Mouse (Mus musculus): ENCODE measurements around the gene Vmn1r209. TPM values are rescaled to one million over a fixed set of nuclear protein-coding genes. Genes with fewer than 3 reads are reported as not detected.
"Not testable (repeated sequence)": the region's sequence is repeated elsewhere in the genome, so short reads cannot be mapped to it uniquely, and the experiment has no call there.

The Vmn1r209 gene
- total RNA-seq (2022): not detected

DNA sequence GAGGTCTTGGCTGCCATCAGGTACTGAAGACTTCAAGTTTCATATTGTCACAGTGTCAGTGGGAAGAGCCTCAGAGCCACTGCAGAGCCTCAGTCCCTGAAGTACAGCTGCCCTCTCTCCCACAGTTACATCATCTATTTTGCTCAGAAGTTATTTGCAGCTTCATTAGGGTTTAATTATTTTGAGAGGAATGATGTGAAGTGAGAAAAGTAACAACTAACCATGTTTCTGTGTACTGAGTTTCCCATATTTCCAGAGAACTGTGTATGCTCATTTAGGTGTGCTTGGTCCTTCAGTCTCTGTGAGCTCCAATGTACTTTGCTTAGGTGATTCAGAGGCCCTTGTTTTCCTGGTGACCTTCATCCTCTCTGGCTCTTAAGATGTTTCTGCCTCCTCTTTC, at the start of gene Vmn1r209:
Gene Vmn1r209, minus strand, starts transcription at position 101 of the 400 bp plus-strand sequence.
- DNase-seq (ENCODE audit: low spot score): not testable (repeated sequence)

DNA sequence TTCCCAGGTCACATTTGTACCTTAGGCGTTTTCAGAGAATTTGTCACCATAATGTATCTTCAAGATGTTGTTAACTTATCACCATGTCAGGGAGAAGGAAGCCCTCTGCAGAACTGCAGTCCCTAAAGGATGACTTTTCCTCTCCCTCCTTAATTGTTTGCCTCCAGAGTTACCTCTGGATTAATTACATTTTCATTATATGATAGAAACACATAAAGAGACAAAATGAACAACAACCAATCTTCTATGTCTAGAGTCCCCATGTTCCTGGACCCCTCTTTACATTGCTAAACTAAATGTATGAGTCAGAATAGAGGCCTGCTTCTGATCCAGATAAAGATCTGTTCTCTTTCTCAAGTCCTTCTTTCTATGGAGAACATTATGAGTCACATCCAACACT, 48.0 kb upstream of the Vmn1r209 start, which contains the start of gene Vmn1r211:
Gene Vmn1r211, minus strand, starts transcription at position 101 of the 400 bp plus-strand sequence.
- no peak for DNase-seq (ENCODE audit: low spot score)

DNA sequence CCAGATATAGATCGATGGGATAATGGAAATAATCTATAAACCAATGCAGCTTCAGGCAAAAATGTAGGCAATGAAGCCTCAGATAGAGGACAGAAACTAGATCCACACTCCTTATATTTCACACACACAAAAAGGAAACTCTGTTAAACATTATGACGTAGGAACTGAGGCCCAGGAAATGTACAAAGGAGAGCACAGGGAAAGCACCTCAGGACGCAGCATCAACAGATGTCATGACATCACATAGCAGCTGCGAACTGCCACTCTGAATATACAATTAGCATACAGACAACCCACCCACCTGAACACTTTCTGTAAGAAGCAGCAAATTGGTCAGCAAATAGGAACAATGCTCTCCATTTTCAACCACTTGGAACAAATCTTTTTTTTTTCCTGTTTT, 45.3 kb upstream of the Vmn1r209 start:
- no peak for DNase-seq (ENCODE audit: low spot score)

DNA sequence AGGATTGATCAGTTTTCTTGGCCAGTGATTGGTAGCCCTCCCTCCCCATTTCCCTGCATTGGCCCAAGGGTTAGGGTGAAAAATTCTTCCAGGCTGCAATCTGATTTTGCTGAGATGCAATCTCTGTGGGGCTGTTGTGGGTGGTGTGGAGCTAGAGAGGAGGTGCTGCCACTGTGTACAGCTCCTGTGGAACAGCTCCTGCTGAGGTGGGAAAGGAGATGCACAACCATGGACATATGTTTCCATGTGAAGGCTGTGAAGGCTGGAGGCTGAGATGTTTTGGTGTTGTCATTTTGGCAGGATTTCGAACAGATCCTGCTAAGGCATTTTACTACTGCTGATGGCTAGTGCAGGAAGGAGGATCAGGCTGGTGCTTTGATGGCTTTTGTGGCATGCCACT, 37.3 kb upstream of the Vmn1r209 start:
- no peak for DNase-seq (ENCODE audit: low spot score)

DNA sequence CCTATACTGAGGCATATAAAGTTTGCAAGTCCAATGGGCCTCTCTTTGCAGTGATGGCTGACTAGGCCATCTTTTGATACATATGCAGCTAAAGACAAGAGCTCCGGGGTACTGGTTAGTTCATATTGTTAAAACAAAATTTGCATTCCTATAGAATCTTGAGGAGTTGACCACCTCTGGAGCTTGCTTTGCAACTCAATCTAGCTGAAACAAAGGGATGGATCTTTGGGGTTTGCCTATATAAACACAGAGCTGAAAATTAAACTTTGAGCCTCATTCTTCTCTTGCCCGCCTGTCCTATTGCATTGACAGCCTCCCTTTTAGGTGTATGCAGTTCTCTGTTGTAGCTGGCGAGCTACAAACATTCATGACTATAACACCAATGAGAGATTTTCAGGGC, 34.8 kb upstream of the Vmn1r209 start:
- DNase-seq (ENCODE audit: low spot score): not testable (repeated sequence)

DNA sequence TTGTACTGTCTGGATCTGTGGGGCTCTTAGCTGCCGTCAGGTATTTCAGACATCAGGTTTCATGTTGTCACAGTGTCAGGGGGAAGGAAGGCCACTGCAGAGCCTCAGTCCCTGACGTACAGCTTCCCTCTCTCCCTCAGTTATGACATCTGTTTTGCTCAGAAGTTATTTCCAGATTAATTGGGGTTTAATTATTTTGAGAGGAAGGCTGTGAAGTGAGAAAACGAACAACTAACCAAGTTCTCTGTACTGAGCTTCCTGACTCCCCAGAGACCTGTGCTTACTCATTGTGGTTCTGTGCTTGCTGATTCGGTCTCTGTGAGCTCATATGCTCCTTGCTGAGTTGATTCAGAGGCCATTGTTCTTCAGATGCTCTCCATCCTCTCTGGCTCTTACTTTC, 21.8 kb upstream of the Vmn1r209 start, which contains the start of gene Vmn1r210:
Gene Vmn1r210, minus strand, starts transcription at position 101 of the 400 bp plus-strand sequence.
- DNase-seq (ENCODE audit: low spot score): no peak

DNA sequence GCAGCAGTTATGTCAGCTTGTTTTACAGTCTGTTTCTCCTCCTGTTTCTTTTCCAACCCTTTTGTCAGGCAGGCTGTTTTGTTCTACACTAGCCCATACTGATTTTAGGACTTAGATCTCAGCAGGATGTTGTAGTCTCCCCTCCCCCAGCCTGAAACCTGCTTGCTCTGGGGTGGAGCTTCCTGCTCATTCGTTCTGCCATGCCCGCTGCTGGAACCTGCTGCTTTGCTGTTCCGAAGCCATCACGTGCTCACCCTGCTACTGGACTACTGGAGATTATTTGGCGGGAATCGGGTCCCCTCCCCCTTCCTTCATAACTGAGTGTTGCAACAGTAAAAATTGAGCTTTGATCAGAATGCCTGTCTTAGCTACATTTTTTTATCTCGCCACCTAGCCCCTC, 19.9 kb upstream of the Vmn1r209 start:
- DNase-seq (ENCODE audit: low spot score): not testable (repeated sequence)

DNA sequence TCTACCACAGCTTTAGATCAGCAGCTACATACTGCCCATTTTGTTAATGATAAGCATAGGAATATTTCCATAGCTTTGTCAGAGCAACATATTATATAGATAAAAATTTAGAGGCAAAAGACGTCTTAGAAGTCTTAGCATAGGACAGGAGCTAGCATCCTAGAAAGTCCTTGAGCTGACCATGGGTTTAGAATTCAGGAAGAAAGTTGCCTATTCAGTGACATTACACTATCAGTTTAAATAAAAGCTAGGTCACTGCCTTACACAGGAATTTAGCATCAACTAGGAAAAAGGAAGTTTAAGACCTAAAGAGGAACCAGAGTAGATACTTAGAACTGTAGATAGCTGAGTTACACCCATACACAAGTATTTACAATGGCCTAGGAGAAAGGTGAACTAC, 12.1 kb upstream of the Vmn1r209 start:
- not testable (repeated sequence) for DNase-seq (ENCODE audit: low spot score)

DNA sequence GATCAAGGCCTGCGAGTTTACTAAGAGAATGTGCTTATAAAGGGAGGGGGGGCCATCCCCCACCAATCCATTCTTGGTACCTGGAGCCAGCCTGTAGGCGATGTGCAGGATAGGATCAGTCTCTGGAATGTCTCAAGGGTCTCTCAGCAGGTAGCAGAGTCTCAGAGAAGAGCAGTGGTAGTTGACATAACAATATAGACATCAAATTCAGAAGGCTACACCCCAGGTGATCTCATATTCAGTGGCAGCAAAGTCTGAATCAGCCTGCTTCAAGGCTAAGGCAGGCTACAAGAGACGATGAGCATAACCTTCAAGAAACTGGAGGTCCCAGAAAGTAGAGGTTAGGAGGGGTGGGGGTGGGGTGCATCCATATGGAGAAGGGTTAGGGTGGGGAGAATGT, 21.4 kb downstream of the Vmn1r209 start:
- DNase-seq (ENCODE audit: low spot score): not testable (repeated sequence)

DNA sequence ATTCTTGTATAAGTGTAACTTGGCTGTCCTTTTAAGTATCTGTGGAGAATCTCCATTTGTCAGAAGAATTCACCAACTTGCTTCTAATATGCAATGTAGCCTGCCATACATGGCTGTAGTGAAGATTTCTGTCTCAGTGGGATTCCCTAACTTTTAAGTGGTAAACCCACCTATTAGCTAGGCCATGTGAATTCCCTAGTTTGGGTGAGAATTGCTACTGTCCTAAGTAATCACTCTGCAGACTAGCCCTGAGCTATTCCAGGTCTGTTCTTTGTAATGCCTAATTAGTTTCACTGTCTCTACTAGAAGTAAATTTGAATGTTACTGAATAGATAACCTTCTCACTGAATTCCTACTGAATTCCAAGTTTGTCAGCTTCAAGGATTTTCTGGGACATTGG, 25.3 kb downstream of the Vmn1r209 start:
- DNase-seq (ENCODE audit: low spot score): not testable (repeated sequence)

DNA sequence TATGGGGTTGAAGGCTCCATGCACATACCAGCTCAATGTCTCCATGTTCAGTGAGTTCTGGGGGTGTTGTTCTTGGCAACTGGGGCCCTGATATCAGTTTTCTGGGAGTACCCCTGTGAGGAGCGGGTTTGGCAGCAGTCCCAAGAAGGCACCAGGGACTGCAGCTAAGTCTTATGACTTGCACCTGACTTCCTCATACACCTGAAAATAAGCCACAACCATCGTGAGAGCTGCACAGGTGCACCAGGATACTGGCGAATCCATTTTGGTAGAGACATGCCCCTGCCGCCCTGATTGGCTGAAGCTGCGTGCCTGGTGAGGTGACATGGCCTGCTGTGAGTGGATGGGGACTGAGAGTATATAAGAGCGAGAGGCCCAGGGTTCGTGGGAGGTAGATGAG, 32.2 kb downstream of the Vmn1r209 start, which contains the start of gene Vmn1r208:
Gene Vmn1r208, minus strand, starts transcription at position 101 of the 400 bp plus-strand sequence.
- DNase-seq (ENCODE audit: low spot score): not testable (repeated sequence)

DNA sequence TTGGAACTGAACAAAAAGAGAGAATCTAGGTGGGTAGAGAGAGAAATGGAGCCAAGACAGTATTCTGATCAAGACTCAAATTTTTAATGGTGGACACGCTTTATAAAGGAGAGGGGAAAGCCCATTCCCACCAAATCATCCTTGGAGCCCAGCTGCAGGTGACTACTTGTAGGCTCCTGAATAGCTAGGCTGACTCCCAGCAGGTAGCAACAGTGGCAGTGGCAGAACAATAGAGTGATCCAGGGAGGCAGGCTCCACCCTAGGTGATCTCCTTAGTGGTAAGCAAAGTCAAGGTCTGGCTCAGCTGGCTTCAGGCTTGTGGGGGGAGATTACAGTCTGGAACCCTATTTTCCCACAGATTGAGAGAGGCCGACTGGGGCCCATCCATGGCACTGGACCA, 37.9 kb downstream of the Vmn1r209 start:
- not testable (repeated sequence) for DNase-seq (ENCODE audit: low spot score)

Other genes with a start within 250 kb of the Vmn1r209 start
- not detected for gene Vmn1r205, start 216.7 kb downstream of the Vmn1r209 start, total RNA-seq (2022)
- gene Vmn1r206, start 185.4 kb downstream of the Vmn1r209 start, total RNA-seq (2022): not detected
- gene Vmn1r207-ps, start 80.1 kb downstream of the Vmn1r209 start, total RNA-seq (2022): not detected
- not detected for gene Vmn1r208, start 32.3 kb downstream of the Vmn1r209 start, total RNA-seq (2022)
- gene Vmn1r210, start 21.7 kb upstream of the Vmn1r209 start, total RNA-seq (2022): not detected
- not detected for gene Vmn1r211, start 47.9 kb upstream of the Vmn1r209 start, total RNA-seq (2022)
- gene Vmn1r212, start 74.5 kb upstream of the Vmn1r209 start, total RNA-seq (2022): not detected
- not detected for gene Vmn1r213, start 198.0 kb upstream of the Vmn1r209 start, total RNA-seq (2022)
- not detected for gene Vmn1r214, start 220.7 kb upstream of the Vmn1r209 start, total RNA-seq (2022)

Measured in heart, adult 8-10 months (tissue).